Mouse (Mus musculus) gastrocnemius, postnatal 10 days (tissue): ENCODE measurements at regions not wholly inside any gene's neighbourhood (a gene's known extent, or its start where the extent isn't known, plus 50 kb on each side); places are given as distances from the start of the nearest gene placed in this dataset.

Experiments
- DNase-seq: peaks from one replicate; pipeline ENCODE4 v3.0.0; 2021; ENCODE audit warnings: mixed read lengths
- microRNA-seq, 2 experiments: library from miRNA; unstranded; fragments of <30 nt; microRNA quantifications; one replicate each; pipeline ENCODE4 v1.2.0; 2021

DNA sequence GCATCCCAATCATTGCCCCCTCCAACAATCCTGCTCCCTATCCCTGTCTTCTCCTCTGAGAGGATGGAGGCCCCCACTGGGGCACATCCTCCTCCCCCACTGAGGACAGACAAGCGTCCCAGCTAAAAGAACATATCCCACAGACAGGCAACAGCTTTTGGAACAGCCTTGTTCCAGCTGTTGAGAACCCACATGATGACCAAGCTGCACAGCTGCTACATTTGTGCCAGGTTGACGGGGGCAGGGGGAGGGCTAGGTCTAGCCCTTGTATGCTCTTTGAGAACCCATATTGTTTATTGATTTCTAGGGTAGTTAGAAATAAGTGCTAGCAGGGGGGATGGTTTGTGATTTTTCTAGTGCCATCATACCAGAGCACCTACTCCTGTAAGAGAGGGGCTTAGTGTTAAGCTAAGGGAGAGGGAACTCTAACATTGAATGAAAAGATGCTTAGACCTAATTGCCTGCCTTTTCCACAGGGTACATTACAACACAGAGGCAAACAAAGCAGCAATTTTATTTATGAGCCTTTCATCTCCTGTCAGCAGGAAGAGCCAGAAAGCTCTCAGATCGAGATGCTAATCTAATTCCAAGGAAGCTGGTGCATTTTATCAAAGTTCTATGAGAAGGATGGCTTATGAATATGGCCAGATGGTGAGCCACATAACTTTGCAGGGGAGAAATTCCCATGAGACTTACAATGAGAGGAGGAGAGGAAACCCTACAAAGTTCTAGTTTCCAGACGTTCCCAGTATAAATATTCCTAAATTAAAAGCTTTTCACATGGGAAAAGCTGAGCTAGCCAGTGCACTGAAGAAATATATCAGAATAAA is 137.6 kb upstream of the Zpld1 start:
- no peak for DNase-seq

DNA sequence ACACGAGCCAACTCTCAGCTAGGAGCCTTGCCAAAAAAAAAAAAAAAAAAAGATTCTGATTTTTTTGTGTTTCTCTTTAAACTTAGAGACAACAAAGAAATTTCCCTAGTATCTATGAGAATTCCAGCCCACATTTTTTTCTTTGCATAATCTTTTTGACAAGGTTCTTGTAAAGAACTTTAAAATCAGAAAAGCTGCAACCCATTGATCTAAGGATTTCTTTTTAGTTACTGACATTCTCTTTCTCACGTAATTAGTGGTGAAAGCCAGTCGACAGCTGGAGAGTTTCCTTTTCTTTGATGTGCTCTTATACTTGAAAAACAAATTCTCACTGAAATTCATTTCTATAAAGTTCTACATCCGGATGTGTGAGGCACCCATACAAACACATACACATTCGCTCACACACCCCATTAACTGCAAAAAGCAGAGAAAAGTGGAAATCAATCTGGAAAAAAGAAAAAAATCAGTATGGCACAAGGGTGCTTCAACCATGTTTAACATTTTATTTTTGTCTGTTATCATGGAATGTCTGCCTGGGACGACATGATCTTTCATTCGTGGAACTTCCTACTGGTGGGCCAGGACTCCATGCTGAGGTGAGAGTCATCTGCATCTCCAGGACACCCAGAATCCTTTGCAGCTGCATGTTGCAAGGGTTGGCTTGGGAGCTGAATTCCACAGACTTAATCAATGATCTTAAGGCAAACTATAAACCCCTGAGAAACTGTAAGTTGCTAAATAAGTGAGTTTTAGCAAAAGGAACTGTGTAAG is 124.0 kb upstream of the Zpld1 start:
- DNase-seq = no peak

DNA sequence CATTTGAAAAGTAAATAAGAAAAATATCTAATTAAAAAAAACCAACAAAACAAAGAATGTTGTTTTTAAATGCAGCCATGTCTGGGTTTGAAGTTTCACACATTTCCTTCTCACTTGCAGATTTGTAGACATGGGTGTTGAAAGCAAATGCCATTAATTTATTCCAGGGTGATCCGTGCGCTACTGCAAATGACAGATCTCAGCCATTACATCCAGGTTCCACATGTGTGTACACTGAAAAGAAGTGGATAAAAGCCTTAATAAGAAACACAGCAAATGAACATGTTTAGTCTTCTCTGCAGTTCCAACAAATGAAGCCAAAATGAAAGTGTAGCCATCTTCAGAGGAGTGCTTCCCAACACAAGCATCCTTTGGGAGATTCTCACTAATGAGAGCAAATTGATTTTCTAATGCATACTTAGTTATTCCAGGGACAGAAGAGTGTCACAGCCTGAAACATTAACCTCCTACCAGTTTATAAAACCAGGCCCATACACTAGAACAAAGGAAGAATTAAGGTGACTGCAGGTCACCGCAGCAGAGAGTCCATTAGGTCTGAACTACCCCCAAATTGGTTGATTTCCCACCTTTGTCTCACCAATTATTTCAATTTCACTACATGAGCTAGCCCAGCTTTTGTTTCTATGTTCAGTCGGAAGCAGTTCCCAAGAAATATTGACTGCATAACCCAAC is 123.2 kb upstream of the Zpld1 start:
- no peak for DNase-seq

DNA sequence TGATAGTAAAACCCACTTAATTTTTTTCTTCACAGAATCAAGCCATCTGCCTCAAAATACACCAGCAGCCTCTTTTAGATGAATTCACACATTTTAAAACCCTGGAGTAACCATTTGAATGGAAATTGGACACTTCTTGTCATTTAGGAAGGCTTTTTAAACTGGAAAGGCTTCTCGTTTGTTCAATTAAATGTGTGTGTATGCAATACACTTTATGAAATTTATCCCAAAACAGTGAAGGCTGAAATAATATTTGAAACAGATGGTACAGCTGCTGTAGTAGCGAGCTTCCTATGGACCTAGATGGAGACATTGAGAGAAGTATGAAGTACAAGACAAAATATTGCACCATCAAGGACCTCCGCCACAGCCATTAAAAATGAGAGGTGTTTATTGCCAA is 121.1 kb upstream of the Zpld1 start:
- DNase-seq = no peak

DNA sequence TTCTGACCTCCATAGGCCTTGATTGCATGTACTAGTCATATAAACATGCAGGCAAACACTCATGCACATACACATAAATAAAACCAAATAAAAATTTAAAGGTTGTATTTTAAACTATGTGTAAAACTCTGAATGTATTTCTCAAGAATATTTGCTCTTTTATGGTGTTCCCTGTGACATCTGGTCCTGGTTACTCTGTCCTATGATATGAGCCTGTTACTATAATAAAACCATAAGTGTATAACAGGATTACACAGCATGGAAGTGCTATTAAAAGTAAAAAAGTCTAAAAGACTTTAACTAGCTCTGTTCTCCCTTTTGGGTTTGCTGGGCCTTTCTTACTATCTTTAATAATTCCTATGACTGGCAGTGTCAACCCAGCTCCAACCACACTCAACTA is 103.0 kb upstream of the Zpld1 start:
- no peak for DNase-seq

DNA sequence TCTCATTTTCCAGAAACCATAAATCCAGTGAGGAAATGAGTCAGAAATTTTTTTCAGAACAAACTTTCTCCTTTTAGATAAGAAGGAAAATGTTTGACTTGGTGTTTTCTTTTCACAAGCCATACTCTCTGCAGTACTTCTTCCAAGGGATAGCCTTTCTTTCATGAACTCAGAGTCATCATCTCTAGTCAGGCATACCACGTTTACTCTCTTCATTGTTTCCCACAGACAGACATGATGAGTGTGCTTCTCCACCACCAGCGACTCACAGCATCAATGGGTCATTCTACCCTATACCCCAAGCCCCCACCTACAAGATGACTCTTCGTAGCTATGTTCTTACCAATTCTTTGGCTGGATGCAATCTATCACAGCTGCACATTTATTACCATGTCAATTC is 97.1 kb upstream of the Zpld1 start:
- no peak for DNase-seq

DNA sequence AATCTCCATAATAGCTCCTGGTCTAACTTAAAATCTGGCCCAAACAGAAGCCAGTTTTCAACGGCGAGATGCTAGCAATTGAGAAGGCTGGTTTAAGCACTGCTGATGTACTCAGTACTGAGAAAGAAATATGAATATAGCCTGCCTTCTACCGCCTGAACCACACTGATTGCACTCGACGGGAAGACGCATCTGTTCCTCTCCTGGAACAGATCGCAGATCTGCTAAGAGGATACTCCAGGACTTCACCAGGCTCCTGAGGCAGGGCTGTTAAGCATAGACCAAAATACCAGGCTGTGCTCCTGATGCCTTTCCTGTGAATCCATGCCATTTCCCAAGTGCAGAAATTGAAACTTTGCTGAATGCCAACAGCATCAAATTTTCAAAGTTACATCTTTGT is 92.6 kb upstream of the Zpld1 start:
- DNase-seq = no peak

DNA sequence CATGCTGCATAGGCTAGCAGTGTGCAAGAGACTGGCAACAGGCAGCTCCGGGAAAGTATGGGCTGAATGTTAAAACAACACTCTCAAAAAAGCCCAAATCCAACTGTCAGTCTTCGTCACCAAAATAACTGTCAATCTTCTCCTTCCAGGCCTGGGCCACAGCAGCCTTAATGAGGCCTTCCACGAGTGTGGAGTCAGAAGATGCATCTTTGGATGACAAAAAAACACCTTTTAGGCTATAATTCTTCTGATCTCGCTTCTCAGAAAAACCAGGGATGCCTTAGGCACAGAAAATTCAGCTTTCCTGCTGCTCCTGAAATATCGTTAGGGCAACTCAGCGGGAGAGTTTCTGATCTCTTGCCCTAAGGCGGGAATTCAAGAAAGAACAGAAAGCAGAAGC is 82.2 kb upstream of the Zpld1 start:
- DNase-seq = no peak

DNA sequence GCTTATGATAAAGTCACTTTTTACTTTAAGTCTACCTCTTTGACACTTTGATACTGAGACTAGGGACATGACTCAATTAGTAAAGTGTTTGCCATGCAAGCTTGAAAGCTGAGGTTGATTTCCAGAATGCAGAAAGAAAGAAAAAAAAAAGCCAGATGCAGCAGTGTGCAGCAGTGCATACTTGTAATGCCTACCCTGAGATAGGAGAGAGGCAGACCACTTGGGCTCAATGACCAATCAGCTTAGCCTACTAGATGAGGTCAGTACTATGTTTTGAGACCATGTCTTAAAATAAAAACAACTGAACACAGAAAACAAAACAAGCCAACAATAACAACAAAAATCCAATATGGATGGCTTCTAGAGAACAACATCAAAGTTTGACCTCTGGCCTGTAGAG is 81.4 kb upstream of the Zpld1 start:
- no peak for DNase-seq

DNA sequence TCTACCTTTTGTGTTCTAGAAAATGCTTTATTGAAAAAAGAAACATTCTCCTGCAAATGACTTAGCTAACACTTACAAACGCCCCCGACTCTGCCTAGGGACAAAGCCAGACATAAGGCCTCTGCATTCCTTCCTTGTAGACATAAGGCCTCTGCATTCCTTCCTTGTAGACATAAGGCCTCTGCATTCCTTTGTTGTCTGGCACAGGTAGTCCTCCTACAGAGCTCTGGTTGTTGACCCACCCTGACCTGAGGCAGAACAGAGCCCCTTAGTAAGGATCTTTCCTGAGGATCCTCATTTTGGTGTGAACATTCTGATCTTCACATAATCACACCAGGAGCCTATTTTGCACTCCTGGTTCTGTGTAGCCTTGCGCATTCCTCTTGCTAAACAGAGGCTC is 80.9 kb upstream of the Zpld1 start:
- no peak for DNase-seq

DNA sequence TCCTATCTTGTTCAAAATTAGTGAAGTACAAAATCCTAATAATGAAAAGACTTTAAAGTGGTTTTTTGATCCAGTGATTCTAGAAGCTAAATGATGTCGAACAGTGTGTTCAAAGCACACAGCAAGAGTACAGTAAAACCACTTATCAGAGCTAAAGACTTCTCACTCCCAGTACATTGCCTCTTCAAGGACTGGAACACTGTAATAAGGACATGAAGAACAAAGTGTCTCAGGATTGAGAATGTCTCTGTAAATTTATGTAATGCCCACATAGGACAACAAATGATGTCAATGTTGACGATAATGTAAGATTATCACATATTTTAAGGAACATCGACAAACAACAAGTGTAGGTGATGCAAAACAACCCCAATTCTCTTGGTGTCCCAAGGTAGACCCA is 78.1 kb upstream of the Zpld1 start:
- no peak for DNase-seq

DNA sequence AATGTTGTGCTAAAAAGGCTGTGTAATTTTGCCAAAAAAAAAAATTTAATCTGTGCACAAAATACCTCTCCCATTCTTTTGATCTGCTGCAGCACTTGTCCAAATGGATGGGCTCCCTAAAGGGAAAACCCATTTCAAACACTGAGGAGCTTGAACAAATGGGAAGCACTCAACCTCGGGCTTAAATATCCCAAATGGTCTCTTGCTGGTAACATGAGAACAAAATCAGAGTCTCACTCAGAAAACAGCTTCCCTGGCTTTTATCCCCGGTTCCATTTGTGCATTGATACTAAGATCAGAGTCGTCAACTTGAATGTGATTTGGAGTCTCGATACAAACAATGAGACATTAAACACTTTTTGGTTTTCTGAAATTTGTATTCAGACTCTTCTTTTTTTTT is 59.9 kb upstream of the Zpld1 start:
- no peak for DNase-seq

DNA sequence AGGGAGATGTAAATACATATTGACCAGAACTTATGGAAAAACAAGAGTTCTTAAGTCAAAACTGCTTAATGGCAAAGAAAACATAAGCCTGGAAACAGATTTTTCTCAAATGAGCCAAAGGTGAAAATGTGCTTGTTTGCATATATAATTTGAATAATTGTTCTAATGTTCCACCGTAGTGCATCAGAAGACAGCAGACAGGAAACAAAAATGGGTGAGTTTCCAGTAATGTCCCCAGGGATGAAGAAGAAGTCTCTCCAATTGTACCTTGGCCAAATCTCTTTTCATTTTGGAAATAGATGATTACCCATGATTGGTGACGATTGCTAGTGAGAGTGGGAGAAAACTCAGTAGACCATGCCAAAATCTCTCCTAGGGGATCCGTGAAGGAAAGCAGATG is 58.3 kb upstream of the Zpld1 start:
- no peak for DNase-seq

Small RNA genes in the stretch of these regions (microRNA-seq; reads per million reads assigned to microRNA genes)
- 0 reads per million in 2 experiments for gene Mir5118
